Mouse (Mus musculus) gastrocnemius, postnatal 36 days (tissue): ENCODE data around the gene Palb2. TPM values are rescaled to one million over a fixed set of nuclear protein-coding genes. Genes with fewer than 3 reads are reported as not detected.
"Not testable (repeated sequence)": the region's sequence is repeated elsewhere in the genome, so short reads cannot be mapped to it uniquely, and the experiment has no call there.

Experiments used
- DNase-seq, 2 experiments: peaks; one replicate each; pipeline ENCODE4 v3.0.0; 2022
- intact Hi-C: fragments of 180-260 bp; cut with DNase I; formaldehyde crosslinking; loops from one replicate; pipeline ENCODE4 v1.15.1; 2025
- total RNA-seq, 2 experiments: library from RNA; stranded (reverse); gene quantifications; 2 replicates each; pipeline ENCODE4 v1.2.3; 2021

Palb2 gene
- total RNA-seq, 2 experiments from 2014 or later = 0.23 to 0.39 TPM

DNA sequence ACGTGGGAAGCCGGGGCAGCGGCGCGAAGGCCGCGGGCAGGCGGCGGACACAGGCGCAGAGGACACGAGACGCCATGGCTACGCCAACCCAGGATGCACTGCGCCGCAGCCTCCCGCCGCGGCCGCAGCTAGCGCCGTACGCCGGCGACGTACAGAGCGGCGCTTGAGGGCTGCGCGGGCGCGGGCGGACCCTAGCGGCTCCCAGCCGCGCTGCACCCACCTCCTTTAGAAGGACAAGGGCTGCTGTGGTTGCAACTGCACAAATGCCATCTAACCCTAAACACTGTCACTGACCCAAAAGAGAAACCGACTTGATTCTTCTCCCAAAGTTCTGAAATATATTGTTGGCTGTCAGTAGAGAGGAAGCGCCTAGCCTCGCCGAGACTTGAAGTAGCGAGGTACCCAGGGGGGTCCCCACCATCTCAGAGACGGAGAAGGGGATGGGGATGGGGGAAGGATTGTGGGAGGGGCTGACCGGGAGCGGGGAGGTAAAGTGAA lies 31.0 kb downstream of the Palb2 start, which contains the start of gene Ndufab1:
Ndufab1 (minus strand) TSS at position 140 of the 498 bp plus-strand sequence.
- peak; percentile 76 to 79 for DNase-seq
- intact Hi-C loops = no loop called here

DNA sequence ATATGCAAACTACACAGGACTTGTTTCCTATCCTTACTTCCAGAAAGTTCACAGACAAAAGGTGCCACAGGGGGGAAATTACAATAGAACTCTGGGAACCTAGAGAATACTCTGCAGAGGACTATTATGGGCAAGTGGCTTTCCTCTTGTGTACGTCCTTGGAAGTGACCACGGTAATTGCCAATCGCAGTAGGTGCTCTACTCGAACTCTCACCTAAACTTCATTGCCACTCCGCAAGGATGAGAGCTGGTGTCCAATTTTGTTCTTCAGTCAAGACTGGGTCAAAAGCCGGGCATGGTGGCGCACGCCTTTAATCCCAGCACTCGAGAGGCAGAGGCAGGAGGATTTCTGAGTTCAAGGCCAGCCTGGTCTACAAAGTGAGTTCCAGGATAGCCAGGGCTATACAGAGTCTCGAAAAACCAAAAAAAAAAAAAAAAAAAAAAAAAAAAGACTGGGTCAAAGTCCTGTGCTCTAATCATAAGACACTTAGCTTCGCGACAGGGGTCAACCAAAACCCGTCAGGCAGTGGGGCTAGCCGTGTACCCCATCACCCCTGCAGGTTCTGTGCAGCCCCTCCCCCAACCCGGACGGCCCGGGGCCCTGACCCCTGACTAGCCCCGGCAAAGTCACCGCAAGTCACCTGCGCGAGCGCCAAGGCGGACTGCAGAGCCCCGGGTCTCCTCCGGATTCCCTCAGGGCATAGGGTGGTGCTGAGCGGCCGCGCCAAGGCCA lies 31.6 kb downstream of the Palb2 start:
- DNase-seq, intact Hi-C loops: not testable (repeated sequence)

GRCm38 (mm10) chr7:122099222-122099621 lies 33.6 kb downstream of the Palb2 start:
- intact Hi-C loops = no loop called here
- no peak for DNase-seq

- DNase-seq = no peak
- intact Hi-C loops = no loop called here
These were observed 34.8 kb downstream of the Palb2 start for GRCm38 (mm10) chr7:122098009-122098408.

- intact Hi-C loops = no loop called here
- no peak for DNase-seq
These were observed 38.0 kb downstream of the Palb2 start for GRCm38 (mm10) chr7:122094564-122095330.

DNA sequence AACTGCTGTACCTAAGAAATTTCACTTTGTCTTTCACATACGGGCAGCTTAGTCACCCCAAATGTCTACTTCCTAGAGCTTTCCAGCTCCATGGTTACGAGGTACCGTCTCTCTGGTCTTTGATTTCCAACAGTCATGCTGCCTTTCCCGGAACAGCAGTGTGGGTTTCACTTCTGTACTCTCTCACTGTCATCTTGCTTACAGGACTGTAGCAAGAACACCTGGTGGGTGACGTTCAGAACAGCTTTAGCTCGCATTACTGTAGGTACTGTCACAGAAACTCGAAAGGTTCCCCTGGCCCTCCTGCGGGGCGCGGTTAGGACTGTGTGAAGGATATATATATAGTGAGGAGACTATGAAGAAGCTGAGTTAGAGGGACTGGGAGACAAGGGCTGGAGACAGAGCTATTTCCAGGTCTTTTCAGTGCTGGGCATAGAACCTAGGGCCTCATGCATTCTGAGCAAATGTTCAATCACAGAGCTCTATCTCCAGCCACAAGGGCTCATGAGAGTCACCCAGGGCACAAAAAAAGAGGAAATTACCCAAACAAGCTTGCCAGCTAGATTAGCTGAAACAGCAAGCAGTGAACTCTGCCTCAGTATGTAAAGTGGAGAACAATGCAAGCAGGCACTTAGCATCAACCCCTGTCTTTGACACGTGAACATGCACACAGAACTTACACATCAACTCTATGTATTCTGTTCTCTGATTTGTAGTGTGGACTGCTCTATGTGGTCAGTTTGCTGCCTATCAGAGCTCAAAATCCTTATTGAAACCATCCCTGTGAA lies 45.4 kb downstream of the Palb2 start:
- DNase-seq = no peak
- intact Hi-C loops = no loop called here

- intact Hi-C loops = no loop called here
- DNase-seq = no peak
These were observed 51.7 kb downstream of the Palb2 start for GRCm38 (mm10) chr7:122081071-122081470.

- no peak for DNase-seq
- intact Hi-C loops = loop anchor here (5.0 kb wide), 1 partner anchor 1423 kb away; no protein-coding TSS in a partner anchor
These were observed 52.8 kb downstream of the Palb2 start for GRCm38 (mm10) chr7:122079798-122080554.

GRCm38 (mm10) chr7:122074374-122074773 lies 58.4 kb downstream of the Palb2 start:
- intact Hi-C loops = no loop called here
- DNase-seq = no peak

DNA sequence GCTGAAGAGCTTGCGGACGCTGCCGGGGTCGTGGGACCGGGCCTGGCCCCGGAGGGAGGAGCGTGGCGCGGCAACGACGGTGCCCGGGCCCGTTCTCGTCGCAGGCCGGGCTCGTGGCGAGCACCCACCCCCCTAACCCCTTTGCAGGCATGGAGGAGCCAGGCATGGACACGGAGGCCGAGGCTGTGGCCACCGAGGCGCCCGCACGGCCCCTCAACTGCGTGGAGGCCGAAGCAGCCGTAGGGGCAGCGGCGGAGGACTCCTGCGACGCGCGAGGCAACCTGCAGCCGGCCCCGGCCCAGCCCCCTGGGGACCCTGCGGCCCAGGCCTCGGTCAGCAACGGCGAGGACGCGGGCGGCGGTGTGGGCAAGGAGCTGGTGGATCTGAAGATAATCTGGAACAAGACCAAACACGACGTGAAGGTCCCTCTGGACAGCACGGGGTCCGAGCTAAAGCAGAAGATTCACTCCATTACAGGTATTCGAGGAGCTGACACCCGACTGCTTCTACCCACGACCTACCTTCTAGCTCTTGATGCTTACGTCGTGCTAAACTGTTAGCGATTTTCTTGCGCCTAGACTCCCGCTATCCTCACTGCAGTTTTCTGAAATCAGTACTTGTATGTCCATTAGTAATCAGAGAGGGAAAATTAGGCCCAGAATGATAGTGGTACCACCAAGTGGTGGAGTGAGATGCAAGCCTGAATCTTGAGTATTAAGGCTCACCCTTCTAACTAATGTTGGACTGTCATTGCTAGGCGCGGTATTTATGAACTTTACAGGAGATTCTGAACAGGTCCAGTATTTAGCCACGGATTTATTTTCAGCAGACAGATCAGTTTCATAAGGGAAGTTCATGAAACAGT lies 65.0 kb downstream of the Palb2 start:
- intact Hi-C loops = loop anchor here (5.0 kb wide), 1 partner anchor 85 kb away; the partner anchor contains the start of gene Cog7
- DNase-seq = no peak

DNA sequence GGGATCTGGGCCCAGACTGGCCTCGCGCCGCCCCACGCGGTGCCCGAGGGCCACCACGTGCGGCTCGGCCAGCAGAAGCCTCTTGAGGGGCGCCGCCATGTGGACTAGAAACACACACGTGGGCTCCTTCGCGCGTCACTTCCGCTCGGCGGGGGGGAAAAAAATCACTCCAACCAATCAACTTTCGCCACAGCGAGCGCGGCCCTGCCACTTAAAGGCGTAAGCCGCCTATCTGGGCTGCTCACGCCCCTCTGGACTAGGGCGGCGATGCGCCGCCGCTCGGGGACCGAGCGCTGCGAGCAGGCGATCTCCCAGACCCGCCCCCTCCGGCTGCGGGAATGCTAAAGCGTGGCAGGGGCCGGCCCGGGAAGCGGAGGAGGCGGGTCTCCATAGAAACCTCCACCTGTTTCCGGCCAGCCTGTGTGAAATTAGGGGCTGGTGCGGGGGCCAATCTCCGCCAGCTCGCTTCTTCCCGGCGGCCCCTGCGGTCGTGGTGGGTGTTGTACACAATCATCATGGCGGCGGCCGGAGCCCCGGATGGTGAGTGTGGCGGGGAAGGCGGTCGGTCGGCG lies 65.8 kb downstream of the Palb2 start, which contains the start of the genes Ubfd1 and Ears2:
Ubfd1 (plus strand) TSS at position 231 of the 572 bp plus-strand sequence.
Ears2 (minus strand) TSS at position 319 of the 572 bp plus-strand sequence.
- intact Hi-C loops = loop anchor here (5.0 kb wide), 1 partner anchor 85 kb away; the partner anchor contains the start of gene Cog7
- DNase-seq = peak; percentile 92 to 96

DNA sequence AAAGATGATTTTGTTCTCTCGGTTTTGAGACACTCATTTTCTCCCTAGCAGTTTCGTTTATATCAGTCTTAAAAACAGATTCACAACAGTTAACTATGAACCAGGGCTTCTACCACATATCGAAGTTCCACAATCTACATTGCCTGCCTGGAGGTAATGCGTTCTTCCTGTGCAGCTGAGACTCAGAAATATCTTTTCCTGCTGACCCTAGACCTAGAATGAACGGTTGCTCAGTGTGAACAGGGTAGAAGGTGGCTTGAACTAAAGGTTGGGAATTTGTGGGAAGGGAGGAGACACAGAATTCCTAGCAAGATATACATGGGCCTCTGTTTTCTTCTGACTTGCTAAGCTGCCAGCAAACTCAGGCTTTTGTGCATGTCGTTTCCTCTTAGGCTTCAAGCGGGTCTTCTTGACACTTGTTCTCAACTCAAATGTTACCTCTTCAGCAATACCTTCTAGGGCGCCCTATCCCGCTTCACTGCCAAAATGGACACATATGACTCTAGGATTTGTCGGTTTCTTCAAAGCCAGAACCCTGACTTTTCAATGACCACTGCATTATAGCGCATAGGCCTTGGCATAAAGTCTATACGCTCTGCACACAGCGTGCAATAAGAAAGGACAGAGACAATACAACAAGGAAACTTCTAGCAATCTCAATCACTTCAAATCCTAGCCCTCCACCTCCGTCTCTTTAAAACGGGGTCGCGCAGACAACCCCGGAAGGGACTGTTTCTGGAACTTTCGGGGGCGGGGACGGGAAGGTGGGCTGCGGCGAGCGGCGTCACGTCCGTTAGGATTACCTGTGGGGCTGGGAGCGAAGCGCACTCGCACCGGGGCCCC lies 66.5 kb downstream of the Palb2 start:
- DNase-seq = no peak
- intact Hi-C loops = loop anchor here (5.0 kb wide), 1 partner anchor 84 kb away; the partner anchor contains the start of gene Cog7

GRCm38 (mm10) chr7:122065656-122066055 lies 67.1 kb downstream of the Palb2 start:
- intact Hi-C loops = loop anchor here (5.0 kb wide), 1 partner anchor 83 kb away; the partner anchor contains the start of gene Cog7
- DNase-seq = no peak
